In the genomic region with DNA sequence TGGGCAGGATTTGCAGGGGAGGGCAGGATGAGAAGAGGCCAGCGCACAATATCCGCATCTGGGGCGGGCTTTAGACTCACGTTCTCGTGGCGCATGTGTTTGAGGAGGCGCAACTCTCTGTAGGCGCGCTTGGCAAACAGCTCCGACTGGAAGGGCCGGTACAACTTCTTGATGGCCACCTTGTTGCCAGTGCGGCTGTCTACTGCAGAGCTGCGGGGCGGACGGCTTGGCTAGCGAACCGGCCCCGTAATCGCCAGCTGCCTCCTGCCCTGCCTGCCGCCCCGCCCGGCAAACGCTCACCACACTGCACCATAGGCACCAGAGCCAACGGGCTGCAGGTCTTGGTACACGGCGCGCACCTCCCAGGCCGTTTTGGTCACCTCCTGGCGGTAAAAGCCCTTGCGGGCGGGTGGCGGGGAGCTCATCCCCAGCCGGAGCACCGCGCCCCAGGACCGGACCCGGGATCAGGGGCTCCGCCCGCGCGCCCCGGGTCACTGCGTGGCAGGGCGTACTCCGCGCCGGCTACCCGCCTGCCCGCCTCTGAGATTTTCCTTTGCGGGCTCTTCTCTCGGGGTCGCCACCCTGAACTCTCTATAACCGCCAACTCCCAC, we compare ENCODE assay signal across 8 mouse cellular contexts. TPM values are rescaled to one million over a fixed set of nuclear protein-coding genes. Genes with fewer than 3 reads are reported as not detected.
A peak's percentile ranks its signal among the peaks of the same experiment; 100 is the strongest.
DNase-seq lines count a peak whose midpoint lies in the region; ATAC-seq and TF ChIP-seq lines count a peak whose summit lies in the region.

No protein-coding gene starts in this region.

- H3K9me3 ChIP-seq in intestine, postnatal 0 days (ENCODE audit: control insufficient read depth) = no peaks in the 10 kb centered on the region
- no peaks in the 10 kb centered on the region for H3K9me3 ChIP-seq in liver, embryonic 14.5 days (ENCODE audit: control insufficient read depth, low read length)
- no peaks in the 10 kb centered on the region for H3K9me3 ChIP-seq in neural tube, embryonic 14.5 days (ENCODE audit: control insufficient read depth, low read length)

- no peaks in the 10 kb centered on the region for H3K4me1 ChIP-seq in intestine, postnatal 0 days (replicated peaks; ENCODE audit: control insufficient read depth, insufficient read depth, low read length)
- no peaks in the 10 kb centered on the region for H3K4me1 ChIP-seq in liver, embryonic 14.5 days (replicated peaks; ENCODE audit: control insufficient read depth in 2 of 2, insufficient read depth in 2 of 2, low read length in 1 of 2)
- peaks cover 13% of the 10 kb centered on the region for H3K4me1 ChIP-seq in neural tube, embryonic 14.5 days (ENCODE audit: control insufficient read depth, insufficient read depth, low read length)

- H3K27me3 ChIP-seq in intestine, postnatal 0 days (replicated peaks; ENCODE audit: control insufficient read depth, insufficient read depth, low read length) = peaks cover 44% of the 10 kb centered on the region
- H3K27me3 ChIP-seq in liver, embryonic 14.5 days (ENCODE audit: control insufficient read depth, insufficient read depth, low read length) = peaks cover 48% of the 10 kb centered on the region
- H3K27me3 ChIP-seq in neural tube, embryonic 14.5 days (ENCODE audit: control insufficient read depth, insufficient read depth, low read length) = peaks cover 8% of the 10 kb centered on the region; the same call in 1 of the 2 replicates

- H3K4me2 ChIP-seq in intestine, postnatal 0 days (replicated peaks; ENCODE audit: low read depth) = peak overlapping the region; percentile 85
- H3K4me2 ChIP-seq in liver, embryonic 14.5 days (ENCODE audit: low read depth) = peak overlapping the region; percentile 32
- H3K4me2 ChIP-seq in neural tube, embryonic 14.5 days (ENCODE audit: low read depth, low read length) = peak overlapping the region; percentile 92

- peak; percentile 9; the same call in 1 of the 2 replicates for ATAC-seq in intestine, postnatal 0 days
- ATAC-seq in liver, embryonic 14.5 days (ENCODE audit: insufficient read depth) = no peak
- peak; percentile 45; the same call in 1 of the 2 replicates for ATAC-seq in neural tube, embryonic 14.5 days (ENCODE audit: low read depth)

- WGBS in intestine, postnatal 0 days = under 1% methylated on average over 53 of the region's 53 CpGs
- under 1% methylated on average over 53 of the region's 53 CpGs for WGBS in liver, embryonic 14.5 days (ENCODE audit: insufficient replicate concordance)
- under 1% methylated on average over 52 of the region's 53 CpGs for WGBS in neural tube, embryonic 14.5 days

- TF ChIP-seq EP300 in liver, embryonic 14.5 days (IDR thresholded peaks at IDR 0.05; ENCODE audit: low read depth) = no peak

- peak; percentile 42 to 45 for DNase-seq in layer of hippocampus, postnatal 36 days
- no peak for DNase-seq in layer of hippocampus, postnatal 10 days (ENCODE audit: low spot score in 2 of 2)
- DNase-seq in cerebellum, postnatal 25 days = peak; percentile 83 to 84
- peak; percentile 98 for DNase-seq in heart, adult 11 months
- no peak for DNase-seq in liver, embryonic 14.5 days (ENCODE audit: low read depth in 3 of 3, low spot score in 3 of 3)
- no peak for DNase-seq in T-cell, adult 2 months (ENCODE audit: low spot score)

- no peak overlapping the region for H3K27ac ChIP-seq in intestine, postnatal 0 days (ENCODE audit: low read depth, low read length)
- H3K27ac ChIP-seq in liver, embryonic 14.5 days = no peak overlapping the region
- no peak overlapping the region for H3K27ac ChIP-seq in neural tube, embryonic 14.5 days (ENCODE audit: low read depth, low read length)

- H3K4me3 ChIP-seq in intestine, postnatal 0 days (ENCODE audit: low read depth, low read length) = peak overlapping the region; percentile 52
- peak overlapping the region; percentile 15 to 16; a peak in 2 of 4 replicates for H3K4me3 ChIP-seq in liver, embryonic 14.5 days (ENCODE audit: insufficient read depth in 1 of 2, low read depth in 2 of 2, low read length in 2 of 2)
- H3K4me3 ChIP-seq in neural tube, embryonic 14.5 days (ENCODE audit: low read depth, low read length) = peak overlapping the region; percentile 39

- peak overlapping the region; percentile 54 for H3K9ac ChIP-seq in intestine, postnatal 0 days (ENCODE audit: low read depth, low read length)
- H3K9ac ChIP-seq in liver, embryonic 14.5 days (replicated peaks) = no peak overlapping the region
- peak overlapping the region; percentile 57 for H3K9ac ChIP-seq in neural tube, embryonic 14.5 days (replicated peaks; ENCODE audit: low read depth, low read length)

- no peaks in the 10 kb centered on the region for H3K36me3 ChIP-seq in intestine, postnatal 0 days (ENCODE audit: control insufficient read depth, insufficient read depth)
- H3K36me3 ChIP-seq in liver, embryonic 14.5 days (replicated peaks; ENCODE audit: control insufficient read depth, insufficient read depth, low read depth) = no peaks in the 10 kb centered on the region
- H3K36me3 ChIP-seq in neural tube, embryonic 14.5 days (ENCODE audit: control insufficient read depth, insufficient read depth, low read length) = 0 out of 2 replicates have a peak, but pooled peaks cover 8% of the 10 kb centered on the region

- TF ChIP-seq CTCF in intestine, postnatal 0 days (IDR thresholded peaks at IDR 0.05; ENCODE audit: low read depth) = no peak
- no peak for TF ChIP-seq CTCF in liver, embryonic 14.5 days (IDR thresholded peaks at IDR 0.05; ENCODE audit: low read depth)

RNA-seq across cellular contexts. Expression of a gene that starts 0.3 kb away (rescaled TPM):
- 1 to 10 TPM; 3.1 to 4.7 TPM for total RNA-seq in layer of hippocampus, postnatal 36 days (2021)
- total RNA-seq in layer of hippocampus, postnatal 10 days (2021) = 1 to 10 TPM; 4.0 to 5.5 TPM
- 2.3 and 2.7 TPM in 2 replicates for polyA plus RNA-seq in intestine, postnatal 0 days (2015; fragmentation: Nextera tagmentation; extraction: Ambion mirVana)
- 1.7 and 1.8 TPM in 2 replicates for polyA plus RNA-seq in liver, embryonic 14.5 days (2012; rRNA removed)
- 1.1 TPM in 2 replicates for polyA plus RNA-seq in liver, embryonic 14.5 days (2014; fragmentation: Nextera tagmentation; extraction: Ambion mirVana)
- 2.9 and 5.2 TPM in 2 replicates for polyA plus RNA-seq in neural tube, embryonic 14.5 days (2014; fragmentation: Nextera tagmentation; extraction: Ambion mirVana)

RNA-seq across cellular contexts. Expression of a gene that starts 9.3 kb away (rescaled TPM):
- total RNA-seq in layer of hippocampus, postnatal 36 days (2021) = 10 to 100 TPM; 21.9 to 22.8 TPM
- 10 to 100 TPM; 18.4 to 25.3 TPM for total RNA-seq in layer of hippocampus, postnatal 10 days (2021)
- polyA plus RNA-seq in intestine, postnatal 0 days (2015; fragmentation: Nextera tagmentation; extraction: Ambion mirVana) = 1.6 and 1.9 TPM in 2 replicates
- 0.84 TPM in 2 replicates for polyA plus RNA-seq in liver, embryonic 14.5 days (2012; rRNA removed)
- polyA plus RNA-seq in liver, embryonic 14.5 days (2014; fragmentation: Nextera tagmentation; extraction: Ambion mirVana) = 0.49 and 0.83 TPM in 2 replicates
- 24.9 and 32.9 TPM in 2 replicates for polyA plus RNA-seq in neural tube, embryonic 14.5 days (2014; fragmentation: Nextera tagmentation; extraction: Ambion mirVana)

RNA-seq across cellular contexts. Expression of a gene that starts 11.7 kb away (rescaled TPM):
- 10 to 100 TPM; 14.3 to 14.7 TPM for total RNA-seq in layer of hippocampus, postnatal 36 days (2021)
- total RNA-seq in layer of hippocampus, postnatal 10 days (2021) = 10 to 100 TPM; 17.2 to 19.4 TPM
- polyA plus RNA-seq in intestine, postnatal 0 days (2015; fragmentation: Nextera tagmentation; extraction: Ambion mirVana) = 7.6 and 8.6 TPM in 2 replicates
- 8.1 and 8.5 TPM in 2 replicates for polyA plus RNA-seq in liver, embryonic 14.5 days (2012; rRNA removed)
- polyA plus RNA-seq in liver, embryonic 14.5 days (2014; fragmentation: Nextera tagmentation; extraction: Ambion mirVana) = 5.3 and 6.3 TPM in 2 replicates
- polyA plus RNA-seq in neural tube, embryonic 14.5 days (2014; fragmentation: Nextera tagmentation; extraction: Ambion mirVana) = 22.1 and 24.9 TPM in 2 replicates

RNA-seq across cellular contexts. Expression of a gene that starts 17.2 kb away (rescaled TPM):
- total RNA-seq in layer of hippocampus, postnatal 36 days (2021) = 10 to 100 TPM; 28.4 to 35.3 TPM
- 10 to 100 TPM; 26.5 to 30.0 TPM for total RNA-seq in layer of hippocampus, postnatal 10 days (2021)
- 3.6 and 4.2 TPM in 2 replicates for polyA plus RNA-seq in intestine, postnatal 0 days (2015; fragmentation: Nextera tagmentation; extraction: Ambion mirVana)
- 12.0 and 13.6 TPM in 2 replicates for polyA plus RNA-seq in liver, embryonic 14.5 days (2012; rRNA removed)
- 6.3 and 7.7 TPM in 2 replicates for polyA plus RNA-seq in liver, embryonic 14.5 days (2014; fragmentation: Nextera tagmentation; extraction: Ambion mirVana)
- 18.3 and 21.4 TPM in 2 replicates for polyA plus RNA-seq in neural tube, embryonic 14.5 days (2014; fragmentation: Nextera tagmentation; extraction: Ambion mirVana)

RNA-seq across cellular contexts. Expression of a gene that starts 40.4 kb away (rescaled TPM):
- 10 to 100 TPM; 51.0 to 58.7 TPM for total RNA-seq in layer of hippocampus, postnatal 36 days (2021)
- total RNA-seq in layer of hippocampus, postnatal 10 days (2021) = 10 to 100 TPM; 65.4 to 78.2 TPM
- 71.5 and 74.0 TPM in 2 replicates for polyA plus RNA-seq in intestine, postnatal 0 days (2015; fragmentation: Nextera tagmentation; extraction: Ambion mirVana)
- 21.6 and 23.7 TPM in 2 replicates for polyA plus RNA-seq in liver, embryonic 14.5 days (2012; rRNA removed)
- 16.4 and 18.3 TPM in 2 replicates for polyA plus RNA-seq in liver, embryonic 14.5 days (2014; fragmentation: Nextera tagmentation; extraction: Ambion mirVana)
- 66.4 and 100 TPM in 2 replicates for polyA plus RNA-seq in neural tube, embryonic 14.5 days (2014; fragmentation: Nextera tagmentation; extraction: Ambion mirVana)

Comparison
In these comparisons a context has a peak if more than half of its experiments do, and no peak if none do; other contexts are left out.
1. DNase-seq: peak in layer of hippocampus, postnatal 36 days (2 of 2), cerebellum, postnatal 25 days (2 of 2) and heart, adult 11 months (single experiment); none in layer of hippocampus, postnatal 10 days (0 of 2), liver, embryonic 14.5 days (0 of 3) and T-cell, adult 2 months (single experiment).
2. H3K4me2 ChIP-seq: peak in every context shown above with its lines; median percentile 92 in neural tube, embryonic 14.5 days; 85 in intestine, postnatal 0 days; 32 in liver, embryonic 14.5 days.
3. Peak in every context shown above with its lines, with median percentiles within 50 percentile points of each other: H3K4me3 ChIP-seq.